Mouse (Mus musculus): Measurements from ENCODE around the gene Trp53rkb. TPM values are rescaled to one million over a fixed set of nuclear protein-coding genes. Genes with fewer than 3 reads are reported as not detected.
A peak's percentile ranks its signal among the peaks of the same experiment; 100 is the strongest.

The Trp53rkb gene
- total and polyA plus RNA-seq, 3 experiments = 1.8 to 3.0 (median 2.2) TPM

- H3K4me1 ChIP-seq (ENCODE audit: control insufficient read depth, insufficient read depth, low read length) = peaks cover 23% of the 10 kb centered on the region
- TF ChIP-seq POLR2A (IDR thresholded peaks at IDR 0.05; ENCODE audit: insufficient read depth, low read depth, low read length) (no peak), EP300 (IDR thresholded peaks at IDR 0.05; ENCODE audit: insufficient read depth, low read depth, low read length) (no peak), CTCF (IDR thresholded peaks at IDR 0.05) (no peak)
- no peaks in the 10 kb centered on the region for H3K27me3 ChIP-seq (ENCODE audit: control insufficient read depth, insufficient read depth, low read length)
- WGBS = 44% methylated on average over 10 of the region's 10 CpGs
- no peak overlapping the region for H3K9ac ChIP-seq (ENCODE audit: low read depth, low read length)
- DNase-seq = no peak
- H3K79me2 ChIP-seq (replicated peaks; ENCODE audit: control insufficient read depth, insufficient read depth, low read length) = peaks cover 7% of the 10 kb centered on the region
- intact Hi-C loops (cut with DNase I) = no loop called here
- H3K4me3 ChIP-seq = no peak overlapping the region
- H3K36me3 ChIP-seq (ENCODE audit: control insufficient read depth, insufficient read depth, low read length) = no peaks in the 10 kb centered on the region
- H3K27ac ChIP-seq = no peak overlapping the region
These were observed 29.9 kb downstream of the Trp53rkb start for GRCm38 (mm10) chr2:166822119-166822826.

- intact Hi-C loops (cut with DNase I) = no loop called here
- TF ChIP-seq POLR2A (IDR thresholded peaks at IDR 0.05; ENCODE audit: insufficient read depth, low read depth, low read length) (no peak), EP300 (IDR thresholded peaks at IDR 0.05; ENCODE audit: insufficient read depth, low read depth, low read length) (no peak), CTCF (IDR thresholded peaks at IDR 0.05) (no peak)
- peaks cover 9% of the 10 kb centered on the region for H3K79me2 ChIP-seq (replicated peaks; ENCODE audit: control insufficient read depth, insufficient read depth, low read length)
- H3K4me3 ChIP-seq = no peak overlapping the region
- 72% methylated on average over 2 of the region's 2 CpGs for WGBS
- H3K27ac ChIP-seq = no peak overlapping the region
- H3K4me1 ChIP-seq (ENCODE audit: control insufficient read depth, insufficient read depth, low read length) = peaks cover 23% of the 10 kb centered on the region
- DNase-seq = no peak
- no peak overlapping the region for H3K9ac ChIP-seq (ENCODE audit: low read depth, low read length)
- no peaks in the 10 kb centered on the region for H3K36me3 ChIP-seq (ENCODE audit: control insufficient read depth, insufficient read depth, low read length)
- no peaks in the 10 kb centered on the region for H3K27me3 ChIP-seq (ENCODE audit: control insufficient read depth, insufficient read depth, low read length)
These were observed 30.6 kb downstream of the Trp53rkb start for GRCm38 (mm10) chr2:166822901-166823300.

GRCm38 (mm10) chr2:166824386-166824785 lies 32.1 kb downstream of the Trp53rkb start:
- intact Hi-C loops (cut with DNase I) = no loop called here
- DNase-seq = no peak
- TF ChIP-seq POLR2A (IDR thresholded peaks at IDR 0.05; ENCODE audit: insufficient read depth, low read depth, low read length) (no peak), EP300 (IDR thresholded peaks at IDR 0.05; ENCODE audit: insufficient read depth, low read depth, low read length) (no peak), CTCF (IDR thresholded peaks at IDR 0.05) (no peak)
- Histone ChIP-seq H3K79me2 (replicated peaks; ENCODE audit: control insufficient read depth, insufficient read depth, low read length) (peaks cover 9% of the 10 kb centered on the region), H3K27ac (no peak overlapping the region), H3K27me3 (ENCODE audit: control insufficient read depth, insufficient read depth, low read length) (no peaks in the 10 kb centered on the region), H3K4me1 (ENCODE audit: control insufficient read depth, insufficient read depth, low read length) (peaks cover 23% of the 10 kb centered on the region), H3K4me3 (no peak overlapping the region), H3K9ac (ENCODE audit: low read depth, low read length) (no peak overlapping the region), H3K36me3 (ENCODE audit: control insufficient read depth, insufficient read depth, low read length) (no peaks in the 10 kb centered on the region)
- WGBS = 71% methylated on average over 5 of the region's 5 CpGs

GRCm38 (mm10) chr2:166824998-166825397 lies 32.7 kb downstream of the Trp53rkb start:
- 88% methylated on average over 5 of the region's 5 CpGs for WGBS
- Histone ChIP-seq H3K4me1 (ENCODE audit: control insufficient read depth, insufficient read depth, low read length) (peaks cover 21% of the 10 kb centered on the region), H3K4me3 (no peak overlapping the region), H3K27ac (peak overlapping the region; percentile 42; the same call in 1 of the 2 replicates), H3K36me3 (ENCODE audit: control insufficient read depth, insufficient read depth, low read length) (no peaks in the 10 kb centered on the region), H3K79me2 (replicated peaks; ENCODE audit: control insufficient read depth, insufficient read depth, low read length) (peaks cover 8% of the 10 kb centered on the region), H3K27me3 (ENCODE audit: control insufficient read depth, insufficient read depth, low read length) (no peaks in the 10 kb centered on the region), H3K9ac (ENCODE audit: low read depth, low read length) (no peak overlapping the region)
- intact Hi-C loops (cut with DNase I) = no loop called here
- DNase-seq = no peak
- TF ChIP-seq CTCF (IDR thresholded peaks at IDR 0.05) (no peak), EP300 (IDR thresholded peaks at IDR 0.05; ENCODE audit: insufficient read depth, low read depth, low read length) (no peak), POLR2A (IDR thresholded peaks at IDR 0.05; ENCODE audit: insufficient read depth, low read depth, low read length) (no peak)

GRCm38 (mm10) chr2:166826491-166827224 lies 34.3 kb downstream of the Trp53rkb start:
- H3K79me2 ChIP-seq (replicated peaks; ENCODE audit: control insufficient read depth, insufficient read depth, low read length) = peaks cover 8% of the 10 kb centered on the region
- no peaks in the 10 kb centered on the region for H3K36me3 ChIP-seq (ENCODE audit: control insufficient read depth, insufficient read depth, low read length)
- TF ChIP-seq POLR2A (IDR thresholded peaks at IDR 0.05; ENCODE audit: insufficient read depth, low read depth, low read length) (no peak), CTCF (IDR thresholded peaks at IDR 0.05) (no peak), EP300 (IDR thresholded peaks at IDR 0.05; ENCODE audit: insufficient read depth, low read depth, low read length) (no peak)
- peak in 1 of 2 experiments; percentile 18 for DNase-seq
- H3K4me3 ChIP-seq = no peak overlapping the region
- no peak overlapping the region for H3K27ac ChIP-seq
- no peaks in the 10 kb centered on the region for H3K27me3 ChIP-seq (ENCODE audit: control insufficient read depth, insufficient read depth, low read length)
- WGBS = 72% methylated on average over 8 of the region's 8 CpGs
- no peak overlapping the region for H3K9ac ChIP-seq (ENCODE audit: low read depth, low read length)
- H3K4me1 ChIP-seq (ENCODE audit: control insufficient read depth, insufficient read depth, low read length) = peaks cover 13% of the 10 kb centered on the region
- intact Hi-C loops (cut with DNase I) = no loop called here

GRCm38 (mm10) chr2:166828306-166828705 lies 36.0 kb downstream of the Trp53rkb start:
- TF ChIP-seq EP300 (IDR thresholded peaks at IDR 0.05; ENCODE audit: insufficient read depth, low read depth, low read length) = no peak
- TF ChIP-seq CTCF (IDR thresholded peaks at IDR 0.05) = no peak
- no peak for TF ChIP-seq POLR2A (IDR thresholded peaks at IDR 0.05; ENCODE audit: insufficient read depth, low read depth, low read length)
- no peak overlapping the region for H3K27ac ChIP-seq
- H3K9ac ChIP-seq (ENCODE audit: low read depth, low read length) = no peak overlapping the region
- H3K27me3 ChIP-seq (ENCODE audit: control insufficient read depth, insufficient read depth, low read length) = no peaks in the 10 kb centered on the region
- H3K79me2 ChIP-seq (replicated peaks; ENCODE audit: control insufficient read depth, insufficient read depth, low read length) = peaks cover 5% of the 10 kb centered on the region; the same call in 1 of the 2 replicates
- H3K4me3 ChIP-seq = no peak overlapping the region
- peaks cover 5% of the 10 kb centered on the region for H3K4me1 ChIP-seq (ENCODE audit: control insufficient read depth, insufficient read depth, low read length)
- H3K36me3 ChIP-seq (ENCODE audit: control insufficient read depth, insufficient read depth, low read length) = no peaks in the 10 kb centered on the region
- DNase-seq = no peak
- intact Hi-C loops (cut with DNase I) = no loop called here
- 87% methylated on average over 12 of the region's 12 CpGs for WGBS

Data from heart, adult 2 months (tissue).